Comparison of ENCODE assay signal across 16 mouse cellular contexts in the genomic region with DNA sequence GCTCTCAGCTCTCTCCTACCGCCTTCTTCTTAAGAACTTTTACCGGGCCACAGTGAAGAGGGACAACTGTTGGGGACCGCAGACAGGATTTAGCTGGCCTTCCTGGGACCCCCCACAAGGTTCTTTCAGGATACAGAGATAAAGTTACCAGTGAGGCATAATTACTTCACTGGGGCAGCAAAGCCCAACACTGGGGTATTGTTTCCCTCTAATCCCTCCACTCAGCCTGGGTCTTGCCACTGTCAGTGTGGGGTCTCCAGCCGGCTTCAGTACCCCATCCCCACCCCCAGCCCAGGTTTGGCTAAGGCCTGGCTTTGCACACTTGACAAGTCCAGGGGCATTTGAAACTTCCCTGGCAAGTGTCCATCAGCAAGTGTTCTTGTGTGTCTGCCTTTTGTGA. TPM values are rescaled to one million over a fixed set of nuclear protein-coding genes. Genes with fewer than 3 reads are reported as not detected.
DNase-seq lines count a peak whose midpoint lies in the region; ATAC-seq and TF ChIP-seq lines count a peak whose summit lies in the region.
"Had no signal": no experiment of that assay in that cellular context is flagged by ENCODE, and none has a peak within 500 bp of the region (broad histone marks: within the 10 kb centered on the region; RNA-seq: fewer than 3 reads in every experiment).

No protein-coding gene starts in this region.

- no peak overlapping the region for H3K9ac ChIP-seq in hindbrain, postnatal 0 days (replicated peaks; ENCODE audit: low read length)
- H3K9ac ChIP-seq in forebrain, embryonic 13.5 days, result no peak overlapping the region; the same call in 1 of the 2 replicates
- H3K9ac ChIP-seq in limb, embryonic 15.5 days, result no peak overlapping the region
- no peak overlapping the region for H3K9ac ChIP-seq in intestine, embryonic 16.5 days (ENCODE audit: low read depth, low read length)
- H3K9ac ChIP-seq: lung, embryonic 14.5 days had no signal

- 0 out of 2 replicates have a peak overlapping the region, but pooled peaks have one; percentile 2 for H3K4me3 ChIP-seq in hindbrain, embryonic 10.5 days
- H3K4me3 ChIP-seq in hindbrain, postnatal 0 days (ENCODE audit: low read length), result no peak overlapping the region
- H3K4me3 ChIP-seq in brown adipose tissue, adult 24 weeks (ENCODE audit: insufficient read depth, low read depth, low read length), result no peak overlapping the region
- no peak overlapping the region for H3K4me3 ChIP-seq in forebrain, embryonic 13.5 days
- H3K4me3 ChIP-seq in limb, embryonic 15.5 days, result no peak overlapping the region
- H3K4me3 ChIP-seq in intestine, embryonic 16.5 days (ENCODE audit: low read length), result no peak overlapping the region

- ATAC-seq in hindbrain, postnatal 0 days, result no peak
- no peak for ATAC-seq in forebrain, embryonic 13.5 days
- ATAC-seq in limb, embryonic 15.5 days (ENCODE audit: insufficient number of reproducible peaks, low FRiP score, low TSS enrichment, low read depth), result 0 out of 2 replicates have a peak, but pooled peaks have one; percentile 31
- no peak for ATAC-seq in intestine, embryonic 16.5 days
- ATAC-seq: intestine, postnatal 0 days had no signal

- H3K4me2 ChIP-seq in hindbrain, postnatal 0 days (ENCODE audit: low read depth, low read length), result no peak overlapping the region
- no peak overlapping the region for H3K4me2 ChIP-seq in forebrain, embryonic 13.5 days
- no peak overlapping the region for H3K4me2 ChIP-seq in limb, embryonic 15.5 days
- no peak overlapping the region for H3K4me2 ChIP-seq in intestine, embryonic 16.5 days (ENCODE audit: low read depth, low read length)
- H3K4me2 ChIP-seq: lung, embryonic 14.5 days had no signal

- H3K27ac ChIP-seq in hindbrain, embryonic 10.5 days, result peak overlapping the region; percentile 86
- no peak overlapping the region for H3K27ac ChIP-seq in hindbrain, postnatal 0 days
- peak overlapping the region; percentile 74 for H3K27ac ChIP-seq in brown adipose tissue, adult 24 weeks (replicated peaks; ENCODE audit: low read depth, low read length)
- peak overlapping the region; percentile 48; the same call in 1 of the 2 replicates for H3K27ac ChIP-seq in forebrain, embryonic 13.5 days
- H3K27ac ChIP-seq in limb, embryonic 15.5 days, result peak overlapping the region; percentile 27; the same call in 1 of the 2 replicates
- H3K27ac ChIP-seq in intestine, embryonic 16.5 days (ENCODE audit: low read length), result no peak overlapping the region

- DNase-seq in hindbrain, embryonic 10.5 days (ENCODE audit: low spot score), result no peak
- DNase-seq in hindbrain, postnatal 0 days (ENCODE audit: low spot score), result no peak
- DNase-seq in heart, adult 18-20 months, result no peak
- DNase-seq in frontal cortex, postnatal 25 days (ENCODE audit: low spot score in 2 of 2), result no peak
- DNase-seq: adrenal gland, postnatal 25 days; cerebellum, adult 18-20 months; heart, adult 11 months; heart, postnatal 14 days had no signal

- peaks cover 74% of the 10 kb centered on the region for H3K4me1 ChIP-seq in hindbrain, embryonic 10.5 days (replicated peaks)
- peaks cover 19% of the 10 kb centered on the region for H3K4me1 ChIP-seq in hindbrain, postnatal 0 days (ENCODE audit: insufficient read depth, low read length)
- peaks cover 3% of the 10 kb centered on the region; the same call in 1 of the 2 replicates for H3K4me1 ChIP-seq in brown adipose tissue, adult 24 weeks (ENCODE audit: control insufficient read depth, insufficient read depth, insufficient read length, low read length)
- H3K4me1 ChIP-seq in forebrain, embryonic 13.5 days, result peaks cover 66% of the 10 kb centered on the region
- peaks cover 16% of the 10 kb centered on the region for H3K4me1 ChIP-seq in limb, embryonic 15.5 days
- 0 out of 2 replicates have a peak, but pooled peaks cover 2% of the 10 kb centered on the region for H3K4me1 ChIP-seq in intestine, embryonic 16.5 days (ENCODE audit: control insufficient read depth, insufficient read depth, low read length)

- peaks cover 20% of the 10 kb centered on the region for H3K27me3 ChIP-seq in hindbrain, embryonic 10.5 days (ENCODE audit: insufficient read depth, poor library complexity, severe bottlenecking)
- no peaks in the 10 kb centered on the region for H3K27me3 ChIP-seq in hindbrain, postnatal 0 days (ENCODE audit: insufficient read depth, low read length)
- no peaks in the 10 kb centered on the region for H3K27me3 ChIP-seq in forebrain, embryonic 13.5 days
- no peaks in the 10 kb centered on the region for H3K27me3 ChIP-seq in limb, embryonic 15.5 days
- no peaks in the 10 kb centered on the region for H3K27me3 ChIP-seq in intestine, embryonic 16.5 days (replicated peaks; ENCODE audit: control insufficient read depth, insufficient read depth, low read length)

- H3K9me3 ChIP-seq in hindbrain, embryonic 10.5 days, result no peaks in the 10 kb centered on the region
- no peaks in the 10 kb centered on the region for H3K9me3 ChIP-seq in hindbrain, postnatal 0 days (ENCODE audit: low read length)
- H3K9me3 ChIP-seq in forebrain, embryonic 13.5 days (replicated peaks), result no peaks in the 10 kb centered on the region
- no peaks in the 10 kb centered on the region for H3K9me3 ChIP-seq in limb, embryonic 15.5 days
- no peaks in the 10 kb centered on the region for H3K9me3 ChIP-seq in intestine, embryonic 16.5 days (ENCODE audit: control insufficient read depth, low read length)

- 3% methylated on average over 4 of the region's 4 CpGs for WGBS in hindbrain, embryonic 10.5 days
- 22% methylated on average over 4 of the region's 4 CpGs for WGBS in hindbrain, postnatal 0 days
- WGBS in forebrain, embryonic 13.5 days, result 3% methylated on average over 4 of the region's 4 CpGs
- 23% methylated on average over 4 of the region's 4 CpGs for WGBS in limb, embryonic 15.5 days
- WGBS in intestine, embryonic 16.5 days, result 23% methylated on average over 4 of the region's 4 CpGs

- no peaks in the 10 kb centered on the region for H3K36me3 ChIP-seq in hindbrain, embryonic 10.5 days
- H3K36me3 ChIP-seq in hindbrain, postnatal 0 days (ENCODE audit: insufficient read depth, low read length), result no peaks in the 10 kb centered on the region
- H3K36me3 ChIP-seq in forebrain, embryonic 13.5 days (ENCODE audit: poor library complexity, severe bottlenecking), result no peaks in the 10 kb centered on the region
- no peaks in the 10 kb centered on the region for H3K36me3 ChIP-seq in limb, embryonic 15.5 days
- no peaks in the 10 kb centered on the region for H3K36me3 ChIP-seq in intestine, embryonic 16.5 days (ENCODE audit: control insufficient read depth, insufficient read depth, low read length)

- TF ChIP-seq CTCF in hindbrain, postnatal 0 days (IDR thresholded peaks at IDR 0.05; ENCODE audit: low read depth), result no peak

RNA-seq across cellular contexts. Expression of gene Nnat, which starts 45.5 kb away (rescaled TPM):
- 1,503 and 2,739 TPM in 2 replicates for polyA plus RNA-seq in hindbrain, embryonic 10.5 days (2016; fragmentation: Nextera tagmentation; extraction: Ambion mirVana)
- total RNA-seq in hindbrain, postnatal 0 days (2014; rRNA removed), result 8,203 and 10,251 TPM in 2 replicates
- 5,188 and 5,840 TPM in 2 replicates for polyA plus RNA-seq in hindbrain, postnatal 0 days (2015; fragmentation: Nextera tagmentation; extraction: Ambion mirVana)
- 143 and 188 TPM in 2 replicates for polyA plus RNA-seq in brown adipose tissue, adult 24 weeks (2012; ENCODE audit: insufficient read depth, insufficient read length, missing spikeins)
- 6,508 and 7,407 TPM in 2 replicates for polyA plus RNA-seq in forebrain, embryonic 13.5 days (2015; fragmentation: Nextera tagmentation; extraction: Ambion mirVana)
- 233 and 285 TPM in 2 replicates for polyA plus RNA-seq in limb, embryonic 15.5 days (2015; fragmentation: Nextera tagmentation; extraction: Ambion mirVana)
- polyA plus RNA-seq in intestine, embryonic 16.5 days (2015; fragmentation: Nextera tagmentation; extraction: Ambion mirVana), result 302 and 323 TPM in 2 replicates
- 1 to 10 TPM in 1 of 2 experiments, under 1 TPM in 1; 0.36 to 3.1 TPM for total RNA-seq in heart, adult 18-20 months (2021)
- total RNA-seq: megakaryocyte-erythroid progenitor cell, adult 5-6 weeks; neutrophil, adult 5-6 weeks had no signal

RNA-seq across cellular contexts. Expression of gene Blcap, which starts 56.7 kb away (rescaled TPM):
- 78.4 and 100.0 TPM in 2 replicates for polyA plus RNA-seq in hindbrain, embryonic 10.5 days (2016; fragmentation: Nextera tagmentation; extraction: Ambion mirVana)
- 207 and 253 TPM in 2 replicates for total RNA-seq in hindbrain, postnatal 0 days (2014; rRNA removed)
- polyA plus RNA-seq in hindbrain, postnatal 0 days (2015; fragmentation: Nextera tagmentation; extraction: Ambion mirVana), result 263 and 284 TPM in 2 replicates
- 71.0 and 74.7 TPM in 2 replicates for polyA plus RNA-seq in brown adipose tissue, adult 24 weeks (2012; ENCODE audit: insufficient read depth, insufficient read length, missing spikeins)
- polyA plus RNA-seq in forebrain, embryonic 13.5 days (2015; fragmentation: Nextera tagmentation; extraction: Ambion mirVana), result 161 and 187 TPM in 2 replicates
- polyA plus RNA-seq in limb, embryonic 15.5 days (2015; fragmentation: Nextera tagmentation; extraction: Ambion mirVana), result 54.3 and 54.5 TPM in 2 replicates
- 39.0 and 42.0 TPM in 2 replicates for polyA plus RNA-seq in intestine, embryonic 16.5 days (2015; fragmentation: Nextera tagmentation; extraction: Ambion mirVana)
- total RNA-seq in heart, adult 18-20 months (2021), result 10 to 100 TPM; 55.1 to 56.2 TPM

Comparison
In these comparisons a context has a peak if more than half of its experiments do, and no peak if none do; other contexts are left out.
1. H3K27ac ChIP-seq: peak in hindbrain, embryonic 10.5 days (single experiment), brown adipose tissue, adult 24 weeks (single experiment), forebrain, embryonic 13.5 days (single experiment) and limb, embryonic 15.5 days (single experiment); none in hindbrain, postnatal 0 days (single experiment) and intestine, embryonic 16.5 days (single experiment).